Mouse (Mus musculus): ENCODE measurements around the gene Pwp2.

DNA sequence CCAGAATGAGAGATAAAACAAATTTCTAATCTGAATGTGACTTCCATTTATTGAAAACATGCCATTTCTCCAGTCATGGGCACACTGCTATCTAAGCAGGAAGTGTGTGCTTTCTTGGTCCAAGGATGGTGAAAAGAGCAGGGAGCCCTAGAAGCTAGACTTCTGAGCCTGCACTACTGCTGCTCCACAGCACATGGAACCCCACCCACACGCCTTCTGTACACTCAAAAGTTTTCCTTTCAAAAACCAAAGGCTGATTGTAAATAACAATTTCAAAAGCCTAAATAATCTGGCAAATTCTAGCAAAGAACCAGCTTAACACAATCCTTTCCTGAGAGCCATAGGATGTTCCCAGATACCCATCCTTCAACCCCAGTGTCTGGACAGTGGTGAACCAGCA is 34.6 kb upstream of the Pwp2 start:
- TF ChIP-seq GATA1 (IDR thresholded peaks at IDR 0.05; ENCODE audit: borderline replicate concordance, low read length) (no peak), FLI1 (IDR thresholded peaks at IDR 0.05; ENCODE audit: low read length) (no peak)

All from megakaryocyte, embryonic 14.5 days (primary cell).